Mouse (Mus musculus) liver, embryonic 12.5 days (tissue): Measurements from ENCODE around the gene Hmgcl. TPM values are rescaled to one million over a fixed set of nuclear protein-coding genes. Genes with fewer than 3 reads are reported as not detected.

Experiments used
- ATAC-seq: fragments of 200-750 bp; cut with Nextera tagmentation; 2 replicates; pipeline ENCODE4 v1.8.0; 2017; ENCODE audit warnings: moderate number of reproducible peaks, mild to moderate bottlenecking, moderate library complexity
- H3K27ac ChIP-seq: fragments of 300-500 bp; sonication (generic); 2 replicates; pipeline ENCODE4 v1.5.1; 2016; ENCODE audit warnings: mild to moderate bottlenecking
- H3K27me3 ChIP-seq: fragments of 300-500 bp; sonication (generic); replicated peaks from 2 replicates; pipeline ENCODE4 v1.6.1; 2016; ENCODE audit warnings: mild to moderate bottlenecking, moderate library complexity
- H3K36me3 ChIP-seq: fragments of 300-500 bp; sonication (generic); 2 replicates; pipeline ENCODE4 v1.6.1; 2016; ENCODE audit warnings: mild to moderate bottlenecking, moderate library complexity
- H3K4me1 ChIP-seq: fragments of 300-500 bp; sonication (generic); 2 replicates; pipeline ENCODE4 v1.6.1; 2016
- H3K4me2 ChIP-seq: fragments of 300-500 bp; sonication (generic); 2 replicates; pipeline ENCODE4 v1.6.1; 2016; ENCODE audit warnings: mild to moderate bottlenecking, moderate library complexity
- H3K4me3 ChIP-seq: fragments of 300-500 bp; sonication (generic); 2 replicates; pipeline ENCODE4 v1.5.1; 2016; ENCODE audit warnings: mild to moderate bottlenecking, moderate library complexity
- H3K9ac ChIP-seq: fragments of 300-500 bp; sonication (generic); 2 replicates; pipeline ENCODE4 v1.6.1; 2016; ENCODE audit warnings: mild to moderate bottlenecking, moderate library complexity
- H3K9me3 ChIP-seq: fragments of 300-500 bp; sonication (generic); replicated peaks from 2 replicates; pipeline ENCODE4 v1.6.1; 2016; ENCODE audit warnings: mild to moderate bottlenecking, moderate library complexity
- WGBS: fragments of 180-500 bp; shearing (Covaris S2); methylation state at CpG from one replicate; pipeline ENCODE4 v1.1.7; 2016; ENCODE audit not compliant: insufficient replicate concordance; 5-methylcytosine and 5-hydroxymethylcytosine counted together
- polyA plus RNA-seq: library from polyadenylated mRNA; unstranded; fragments of >200 nt; fragmentation: Nextera tagmentation; extraction: Ambion mirVana; gene quantifications from 2 replicates; pipeline ENCODE4 v1.2.1, GENCODE M21; 2016

Gene Hmgcl
- polyA plus RNA-seq, 1 experiment from 2014 or later: 71.1 TPM

DNA sequence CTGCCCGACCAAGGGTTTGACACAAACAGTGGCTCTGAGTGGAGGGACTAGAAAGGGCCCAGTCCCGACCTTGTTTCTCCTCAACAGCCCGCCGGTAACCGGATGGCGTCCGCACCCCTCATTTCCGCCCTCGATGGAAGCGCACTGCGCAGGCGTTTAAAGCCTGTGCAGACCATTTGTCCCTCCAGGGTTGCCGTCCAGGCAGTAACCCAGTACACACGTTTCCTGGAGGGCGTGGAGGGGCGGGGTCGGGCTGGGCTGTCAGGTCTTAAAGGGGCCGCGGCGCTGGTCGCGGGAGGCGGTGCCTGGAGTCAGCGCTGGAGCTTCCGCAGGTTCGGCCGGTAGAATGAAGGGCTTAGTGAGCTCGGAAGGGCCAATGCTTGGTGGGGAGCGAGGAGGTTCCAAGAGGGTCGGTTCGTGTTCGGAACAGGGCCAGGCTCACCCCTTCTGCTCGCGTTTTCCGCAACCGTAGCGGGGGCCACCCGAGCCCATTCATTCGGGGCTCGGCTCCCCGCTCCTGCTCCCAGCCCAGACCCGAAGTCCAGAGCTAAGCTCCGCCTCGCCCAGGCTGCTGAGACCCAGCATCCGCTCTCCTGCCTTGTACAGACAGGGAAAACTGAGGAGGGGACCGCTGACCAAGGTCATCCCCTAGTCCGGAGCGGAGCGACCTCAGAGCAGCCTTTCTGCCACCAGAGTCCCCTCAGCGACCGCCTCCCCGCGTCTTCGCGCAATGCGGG, 17.4 kb downstream of the Hmgcl start, which contains the start of gene Gale:
Gene Gale (plus strand): TSS at position 271 of the 737 bp plus-strand sequence.
- Histone ChIP-seq H3K27me3 (no peaks in the 10 kb centered on the region), H3K27ac (peak within 1 kb of the TSS; percentile 87), H3K4me2 (peak within 1 kb of the TSS; percentile 99), H3K9me3 (no peaks in the 10 kb centered on the region), H3K4me1 (peaks cover 46% of the 10 kb centered on the region), H3K4me3 (peak within 1 kb of the TSS; percentile 81), H3K36me3 (peaks cover 66% of the 10 kb centered on the region), H3K9ac (peak within 1 kb of the TSS; percentile 85)
- ATAC-seq: peak; percentile 91
- under 1% methylated on average over 56 of the region's 56 CpGs for WGBS

DNA sequence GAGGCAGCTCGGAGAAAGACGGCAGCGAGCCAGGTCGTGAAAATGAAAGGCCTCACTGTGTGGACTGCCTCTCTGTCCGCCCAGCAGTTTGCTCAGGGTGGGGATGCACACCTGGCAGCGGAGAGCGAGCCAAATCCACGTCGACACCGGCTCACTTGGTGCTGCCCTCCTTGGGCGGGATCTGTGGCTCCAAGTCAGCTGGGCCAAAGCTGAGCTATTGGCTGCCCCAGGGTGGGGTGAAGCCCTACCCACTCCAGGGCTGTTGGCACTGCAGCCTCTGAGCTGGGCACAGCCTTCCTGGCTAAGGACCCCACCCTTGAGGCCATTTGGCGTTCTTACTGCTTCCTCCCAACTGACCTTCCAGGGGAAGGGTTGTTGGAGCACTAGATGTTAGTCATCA, 18.2 kb downstream of the Hmgcl start:
- H3K27ac ChIP-seq: peak overlapping the region; percentile 76
- peak overlapping the region; percentile 85 for H3K9ac ChIP-seq
- H3K27me3 ChIP-seq: no peaks in the 10 kb centered on the region
- peaks cover 46% of the 10 kb centered on the region for H3K4me1 ChIP-seq
- peaks cover 66% of the 10 kb centered on the region for H3K36me3 ChIP-seq
- H3K4me2 ChIP-seq: peak overlapping the region; percentile 99
- no peaks in the 10 kb centered on the region for H3K9me3 ChIP-seq
- 9% methylated on average over 12 of the region's 12 CpGs for WGBS
- ATAC-seq: peak; percentile 27
- peak overlapping the region; percentile 81 for H3K4me3 ChIP-seq

DNA sequence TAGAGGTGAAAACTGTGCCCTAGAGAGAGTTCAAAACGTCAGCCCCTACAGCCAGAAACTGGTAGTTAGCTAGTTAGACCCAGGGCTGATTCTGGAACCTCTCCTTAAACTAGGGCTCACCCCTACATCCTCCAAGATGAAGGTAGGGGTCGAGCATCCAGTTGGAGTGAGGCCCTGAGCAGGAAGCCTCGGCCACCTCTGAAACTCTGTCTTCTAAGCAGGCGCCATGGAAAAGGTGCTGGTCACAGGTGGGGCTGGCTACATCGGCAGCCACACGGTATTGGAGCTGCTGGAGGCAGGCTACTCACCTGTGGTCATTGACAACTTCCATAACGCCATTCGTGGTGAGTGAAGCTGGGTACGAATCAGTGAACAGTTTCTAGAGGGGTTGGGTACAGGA, 18.9 kb downstream of the Hmgcl start:
- Histone ChIP-seq H3K4me2 (peak overlapping the region; percentile 99), H3K9ac (0 out of 2 replicates have a peak overlapping the region, but pooled peaks have one; percentile 85), H3K27me3 (no peaks in the 10 kb centered on the region), H3K4me3 (0 out of 2 replicates have a peak overlapping the region, but pooled peaks have one; percentile 81), H3K9me3 (no peaks in the 10 kb centered on the region), H3K36me3 (peaks cover 66% of the 10 kb centered on the region), H3K27ac (peak overlapping the region; percentile 76; the same call in 1 of the 2 replicates), H3K4me1 (peaks cover 46% of the 10 kb centered on the region)
- ATAC-seq: no peak
- WGBS: 76% methylated on average over 9 of the region's 9 CpGs

DNA sequence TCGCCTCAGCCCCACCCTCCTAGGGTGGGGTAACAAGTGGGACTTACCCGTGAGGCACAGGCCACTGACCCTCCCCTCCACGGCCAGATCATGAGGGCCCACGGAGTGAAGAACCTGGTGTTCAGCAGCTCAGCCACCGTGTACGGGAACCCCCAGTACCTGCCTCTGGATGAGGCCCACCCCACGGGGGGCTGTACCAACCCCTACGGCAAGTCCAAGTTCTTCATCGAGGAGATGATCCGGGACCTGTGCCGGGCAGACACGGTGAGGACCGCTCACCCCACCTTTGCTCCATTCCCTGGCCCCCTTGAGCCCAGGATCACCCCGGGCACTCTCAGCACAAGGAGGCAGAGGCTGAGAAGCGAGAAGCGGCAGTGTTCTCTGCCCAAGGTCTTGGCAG, 20.0 kb downstream of the Hmgcl start:
- H3K4me3 ChIP-seq: no peak overlapping the region
- H3K36me3 ChIP-seq: peaks cover 64% of the 10 kb centered on the region
- H3K27ac ChIP-seq: no peak overlapping the region
- H3K9me3 ChIP-seq: no peaks in the 10 kb centered on the region
- H3K4me1 ChIP-seq: peaks cover 46% of the 10 kb centered on the region
- 87% methylated on average over 16 of the region's 16 CpGs for WGBS
- H3K4me2 ChIP-seq: no peak overlapping the region
- no peak overlapping the region for H3K9ac ChIP-seq
- no peaks in the 10 kb centered on the region for H3K27me3 ChIP-seq
- no peak for ATAC-seq

DNA sequence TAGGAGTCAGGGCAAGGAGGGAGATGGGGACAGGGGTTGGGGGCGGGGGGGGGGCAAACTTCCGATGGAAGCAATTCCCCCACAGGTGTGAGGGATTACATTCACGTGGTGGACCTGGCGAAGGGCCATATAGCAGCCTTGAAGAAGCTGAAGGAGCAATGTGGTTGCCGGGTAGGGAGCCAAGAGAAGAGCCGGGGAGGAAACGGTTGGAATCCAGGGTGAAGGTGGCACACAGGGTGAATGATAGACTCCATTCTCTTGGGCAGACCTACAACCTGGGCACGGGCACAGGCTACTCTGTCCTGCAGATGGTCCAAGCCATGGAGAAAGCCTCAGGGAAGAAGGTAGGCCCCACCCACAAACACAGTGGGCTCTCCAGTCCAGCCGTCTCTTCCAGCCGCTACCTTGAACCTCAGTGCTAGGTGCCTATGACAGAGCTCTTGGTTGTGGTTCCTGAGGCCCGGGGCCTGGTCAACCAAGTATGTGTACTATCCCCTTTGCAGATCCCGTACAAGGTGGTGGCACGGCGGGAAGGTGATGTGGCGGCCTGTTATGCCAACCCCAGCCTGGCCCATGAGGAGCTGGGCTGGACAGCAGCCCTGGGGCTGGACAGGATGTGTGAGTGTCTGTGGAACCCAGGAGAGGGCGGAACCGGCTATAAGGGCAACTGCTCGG, 21.0 kb downstream of the Hmgcl start:
- no peak for ATAC-seq
- no peak overlapping the region for H3K27ac ChIP-seq
- no peak overlapping the region for H3K4me2 ChIP-seq
- no peaks in the 10 kb centered on the region for H3K27me3 ChIP-seq
- peaks cover 54% of the 10 kb centered on the region for H3K36me3 ChIP-seq
- H3K9ac ChIP-seq: no peak overlapping the region
- no peak overlapping the region for H3K4me3 ChIP-seq
- WGBS: 84% methylated on average over 18 of the region's 18 CpGs
- H3K9me3 ChIP-seq: no peaks in the 10 kb centered on the region
- peaks cover 53% of the 10 kb centered on the region for H3K4me1 ChIP-seq

DNA sequence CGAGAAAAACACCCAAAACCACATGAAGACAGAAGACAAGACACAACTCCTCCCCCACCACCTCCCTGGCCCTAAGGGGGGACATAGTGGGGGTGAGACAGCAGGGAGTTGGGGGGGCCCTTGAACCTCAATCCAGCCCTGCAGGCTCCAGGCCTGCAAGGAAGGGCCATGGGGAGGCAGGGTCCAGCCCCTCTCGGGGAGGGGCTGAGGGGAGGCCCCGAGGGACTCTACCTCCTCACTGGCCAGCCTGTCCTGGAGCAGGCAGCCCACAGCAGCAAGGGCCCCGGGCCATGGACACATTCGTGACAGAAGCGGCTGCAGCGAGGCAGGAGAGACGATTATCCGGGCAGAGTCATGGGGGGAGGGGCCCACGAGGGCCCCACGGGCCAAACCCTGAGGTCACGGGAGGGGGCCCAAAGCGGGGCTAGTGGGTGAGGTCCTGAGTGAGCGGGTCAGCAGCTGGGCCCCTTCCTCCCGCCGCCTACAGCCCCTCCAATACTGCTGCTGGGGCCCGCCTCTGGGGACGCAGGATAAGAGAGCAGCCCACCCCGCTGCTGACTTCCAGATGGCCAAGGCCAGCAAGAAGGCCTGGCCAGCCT, 22.1 kb downstream of the Hmgcl start:
- Histone ChIP-seq H3K9ac (no peak overlapping the region), H3K27ac (no peak overlapping the region), H3K36me3 (peaks cover 54% of the 10 kb centered on the region), H3K4me2 (no peak overlapping the region), H3K9me3 (no peaks in the 10 kb centered on the region), H3K4me3 (no peak overlapping the region), H3K4me1 (peaks cover 52% of the 10 kb centered on the region), H3K27me3 (no peaks in the 10 kb centered on the region)
- WGBS: 60% methylated on average over 19 of the region's 19 CpGs
- no peak for ATAC-seq

DNA sequence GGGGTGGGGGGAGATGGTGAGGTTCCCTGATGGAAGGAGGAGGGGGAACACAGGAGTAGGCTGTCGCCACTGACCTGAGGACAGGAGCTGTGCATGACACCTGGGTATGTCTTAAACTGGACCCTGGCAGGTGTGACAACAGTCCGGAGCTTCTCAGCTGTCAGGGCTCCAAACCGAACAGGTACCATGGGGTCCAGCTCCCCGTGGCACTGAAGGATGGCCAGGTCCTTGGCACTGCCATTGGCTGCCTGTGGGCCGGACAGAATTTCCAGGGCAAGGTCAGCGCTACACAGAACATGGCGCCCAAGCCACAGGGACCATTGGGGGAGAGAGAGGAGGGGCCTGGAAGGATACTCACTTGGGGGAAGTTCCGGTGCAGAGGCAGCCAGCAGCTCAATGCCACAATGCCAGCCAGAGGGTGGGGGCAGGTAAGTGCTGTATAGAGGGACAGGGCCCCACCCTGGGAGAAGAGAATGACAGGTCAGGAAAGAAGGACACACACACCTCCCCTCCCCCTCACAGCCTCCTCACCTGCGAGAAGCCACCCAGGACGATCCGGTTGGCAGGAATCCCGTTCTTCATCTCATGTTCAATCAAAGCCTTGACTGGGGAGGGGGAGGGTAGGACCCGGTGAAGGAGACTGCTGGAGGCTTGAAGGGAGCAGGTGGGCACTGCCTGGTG, 23.0 kb downstream of the Hmgcl start:
- Histone ChIP-seq H3K4me1 (peaks cover 54% of the 10 kb centered on the region), H3K27ac (no peak overlapping the region), H3K4me3 (no peak overlapping the region), H3K27me3 (no peaks in the 10 kb centered on the region), H3K4me2 (no peak overlapping the region), H3K9ac (no peak overlapping the region), H3K36me3 (peaks cover 63% of the 10 kb centered on the region), H3K9me3 (no peaks in the 10 kb centered on the region)
- WGBS: 85% methylated on average over 13 of the region's 13 CpGs
- ATAC-seq: no peak

DNA sequence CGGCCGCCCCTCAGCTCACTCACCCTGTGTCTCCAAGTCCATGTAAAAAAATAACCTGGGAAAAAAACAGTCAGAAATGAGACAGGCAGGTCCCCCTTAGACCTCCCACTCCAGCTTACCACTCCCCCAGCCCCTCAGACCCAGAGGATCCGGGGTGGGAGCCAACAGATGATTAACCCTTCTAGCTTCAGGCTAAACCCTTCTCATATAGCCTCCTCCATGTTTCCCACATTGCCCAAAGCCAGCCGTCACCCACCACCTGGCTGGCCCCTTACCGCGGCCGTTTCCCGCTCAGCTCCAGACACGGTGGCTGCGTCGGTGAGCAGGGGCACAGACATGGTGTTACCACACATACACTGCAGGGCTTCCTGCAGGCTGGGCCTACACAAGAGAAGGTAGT, 24.3 kb downstream of the Hmgcl start:
- Histone ChIP-seq H3K27me3 (no peaks in the 10 kb centered on the region), H3K4me2 (no peak overlapping the region), H3K27ac (no peak overlapping the region), H3K4me1 (peaks cover 40% of the 10 kb centered on the region), H3K36me3 (peaks cover 77% of the 10 kb centered on the region), H3K9ac (0 out of 2 replicates have a peak overlapping the region, but pooled peaks have one; percentile 5), H3K9me3 (no peaks in the 10 kb centered on the region), H3K4me3 (no peak overlapping the region)
- no peak for ATAC-seq
- 88% methylated on average over 11 of the region's 11 CpGs for WGBS

DNA sequence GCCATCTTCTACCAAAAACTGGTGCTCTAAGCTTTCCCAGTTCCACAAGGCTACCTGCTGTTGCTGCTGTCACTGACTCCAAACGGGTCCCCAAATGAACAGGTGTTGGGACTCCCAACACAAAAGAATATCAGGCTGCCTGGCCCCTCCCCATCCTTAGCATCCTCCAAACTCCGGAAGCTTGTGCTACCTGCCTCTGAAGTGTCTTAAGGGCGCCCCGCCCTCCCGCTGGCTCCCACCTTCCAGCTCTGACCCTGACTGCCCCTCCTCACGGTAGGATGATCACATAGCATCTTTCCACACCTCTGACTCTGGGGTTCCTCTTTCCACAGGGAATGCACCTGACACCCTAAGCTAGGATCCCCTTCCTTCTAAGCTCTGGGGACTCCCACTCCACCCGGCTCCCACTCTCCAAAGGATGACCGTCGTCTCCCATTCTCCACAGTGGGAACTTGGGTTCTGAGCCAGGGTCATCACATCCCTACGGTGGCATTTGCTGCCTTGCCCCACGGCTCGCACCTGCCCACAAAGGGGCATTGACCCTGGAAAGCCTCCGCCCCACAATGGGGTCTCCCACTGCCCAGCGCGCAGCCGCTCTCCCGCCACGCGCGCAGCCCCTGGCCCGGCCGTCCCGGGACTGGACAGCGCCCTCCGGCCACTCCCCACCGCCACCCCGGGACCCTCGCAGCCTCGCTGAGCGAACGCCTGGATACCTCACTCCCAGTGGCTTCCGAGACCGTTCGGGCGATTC, 25.7 kb downstream of the Hmgcl start:
- peaks cover 77% of the 10 kb centered on the region for H3K36me3 ChIP-seq
- peak; percentile 36 for ATAC-seq
- 2% methylated on average over 34 of the region's 35 CpGs for WGBS

DNA sequence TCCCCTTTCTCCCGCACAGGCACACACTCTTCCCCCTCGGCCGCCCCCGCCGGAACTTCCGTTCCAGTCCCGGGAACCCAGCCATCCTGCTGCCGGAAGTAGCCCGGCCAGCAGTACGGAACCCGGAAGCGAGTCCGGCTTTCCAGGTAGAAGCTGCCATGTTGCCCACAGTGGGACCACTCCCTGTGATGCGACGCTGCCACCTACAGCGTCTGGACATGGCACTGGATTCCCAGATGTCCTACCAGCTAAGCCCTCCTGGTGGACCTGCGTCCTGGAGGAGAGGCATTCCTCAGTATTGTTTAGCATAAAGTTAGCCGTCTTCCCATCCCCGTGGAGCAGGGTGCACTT, 26.3 kb downstream of the Hmgcl start, which contains the start of gene Lypla2:
Gene Lypla2 (minus strand): TSS at position 71 of the 351 bp plus-strand sequence.
- 1% methylated on average over 19 of the region's 19 CpGs for WGBS
- peaks cover 32% of the 10 kb centered on the region for H3K4me1 ChIP-seq
- peaks cover 77% of the 10 kb centered on the region for H3K36me3 ChIP-seq
- peak within 1 kb of the TSS; percentile 91 for H3K9ac ChIP-seq
- peak within 1 kb of the TSS; percentile 88 for H3K4me3 ChIP-seq
- H3K27ac ChIP-seq: peak within 1 kb of the TSS; percentile 77
- ATAC-seq: peak; percentile 80
- peak within 1 kb of the TSS; percentile 92 for H3K4me2 ChIP-seq
- H3K9me3 ChIP-seq: no peaks in the 10 kb centered on the region
- no peaks in the 10 kb centered on the region for H3K27me3 ChIP-seq

More for the DNA sequence above, 25.7 kb downstream of the Hmgcl start:
- no peaks in the 10 kb centered on the region for H3K9me3 ChIP-seq
- H3K4me1 ChIP-seq: peaks cover 32% of the 10 kb centered on the region
- H3K27me3 ChIP-seq: no peaks in the 10 kb centered on the region
- H3K4me2 ChIP-seq: peak overlapping the region; percentile 92
- H3K9ac ChIP-seq: peak overlapping the region; percentile 91
- peak overlapping the region; percentile 77 for H3K27ac ChIP-seq
- peak overlapping the region; percentile 88 for H3K4me3 ChIP-seq
